Mouse (Mus musculus) liver, embryonic 14.5 days (tissue): ENCODE results near the gene Myrip.

ENCODE experiments used
- CTCF ChIP-seq: IDR thresholded peaks from 2 replicates; pipeline ENCODE4 v1.5.1; 2016; ENCODE audit warnings: antibody characterized with exemption, low read depth, control low read depth
- EP300 ChIP-seq: IDR thresholded peaks from 2 replicates; pipeline ENCODE4 v1.6.1; 2016; ENCODE audit warnings: antibody characterized with exemption, low read depth

DNA sequence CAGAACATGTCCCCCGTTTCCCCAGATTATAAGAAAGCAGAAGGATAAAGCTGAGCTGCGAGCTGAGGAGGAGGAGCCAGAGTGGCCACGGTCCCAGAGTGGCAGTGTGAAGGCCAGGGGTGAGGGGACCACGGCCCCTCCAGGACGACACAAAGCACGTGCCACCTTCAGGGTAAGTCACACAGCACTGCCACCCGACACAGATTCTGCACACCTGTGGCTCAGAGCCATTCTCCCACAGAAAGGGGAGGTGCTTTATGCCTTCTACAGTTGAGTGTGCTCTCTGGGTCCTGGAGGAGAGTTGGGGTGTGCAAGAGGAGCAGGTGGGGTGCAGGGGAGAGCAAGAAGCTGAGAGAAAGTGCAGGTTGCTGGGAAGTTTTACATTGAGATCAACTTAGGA lies 123.3 kb downstream of the Myrip start:
- TF ChIP-seq CTCF = no peak
- TF ChIP-seq EP300 = no peak
